Mouse (Mus musculus) liver, postnatal 0 days (tissue): ENCODE data around the gene Plcb4.

ENCODE experiments used
- CTCF ChIP-seq: sonication (generic); IDR thresholded peaks from 2 replicates; pipeline ENCODE4 v1.5.1; 2016; ENCODE audit warnings: antibody characterized with exemption, low read depth
- EP300 ChIP-seq: IDR thresholded peaks from 2 replicates; pipeline ENCODE4 v1.6.1; 2016; ENCODE audit warnings: antibody characterized with exemption, low read depth, mild to moderate bottlenecking

DNA sequence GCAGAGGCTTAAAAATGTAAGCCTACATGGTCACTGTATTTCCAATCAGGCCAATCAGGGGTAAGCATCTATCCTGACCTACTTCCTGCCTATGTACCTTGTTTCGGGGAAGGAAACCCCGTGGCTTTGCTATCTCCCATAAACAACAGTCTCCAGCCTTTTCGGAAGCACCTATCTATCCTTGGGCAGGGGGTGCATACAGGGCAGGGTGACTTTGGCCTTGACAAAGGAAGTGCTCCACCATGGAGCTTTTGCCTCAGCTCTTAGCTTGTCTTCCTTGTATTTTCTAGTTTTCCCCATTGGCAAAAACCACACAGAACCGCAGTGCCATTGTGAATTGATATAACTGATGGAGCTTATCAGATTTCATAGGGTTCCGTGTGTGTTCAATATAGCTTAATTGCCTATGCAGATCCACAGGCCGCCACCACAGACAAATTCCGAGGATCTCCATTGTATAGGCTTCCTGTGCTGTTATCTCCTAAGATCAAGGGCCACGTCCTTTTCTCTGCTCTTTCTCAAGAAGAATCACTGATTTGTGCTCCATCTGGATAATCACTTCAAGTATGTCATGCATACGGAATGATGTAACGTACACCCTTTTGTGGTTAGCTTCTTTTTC, 140.4 kb downstream of the Plcb4 start:
- no peak for TF ChIP-seq CTCF
- no peak for TF ChIP-seq EP300
